Mouse (Mus musculus) hindbrain, embryonic 12.5 days (tissue): ENCODE results near the gene Klf5. TPM values are rescaled to one million over a fixed set of nuclear protein-coding genes. Genes with fewer than 3 reads are reported as not detected.

Source experiments
- ATAC-seq: fragments of 200-750 bp; cut with Nextera tagmentation; 2 replicates; pipeline ENCODE4 v1.8.0; 2017; ENCODE audit warnings: moderate TSS enrichment; ENCODE audit not compliant: low FRiP score
- H3K27ac ChIP-seq: fragments of 300-500 bp; sonication (generic); 2 replicates; pipeline ENCODE4 v1.5.1; 2016; ENCODE audit warnings: mild to moderate bottlenecking
- H3K27me3 ChIP-seq: fragments of 300-500 bp; sonication (generic); 2 replicates; pipeline ENCODE4 v1.6.1; 2016; ENCODE audit warnings: mild to moderate bottlenecking
- H3K36me3 ChIP-seq: fragments of 300-500 bp; sonication (generic); 2 replicates; pipeline ENCODE4 v1.6.1; 2016; ENCODE audit warnings: mild to moderate bottlenecking
- H3K4me1 ChIP-seq: fragments of 300-500 bp; sonication (generic); 2 replicates; pipeline ENCODE4 v1.6.1; 2016
- H3K4me2 ChIP-seq: fragments of 300-500 bp; sonication (generic); replicated peaks from 2 replicates; pipeline ENCODE4 v1.6.1; 2016; ENCODE audit warnings: mild to moderate bottlenecking
- H3K4me3 ChIP-seq: fragments of 300-500 bp; sonication (generic); 2 replicates; pipeline ENCODE4 v1.5.1; 2016; ENCODE audit warnings: mild to moderate bottlenecking
- H3K9ac ChIP-seq: fragments of 300-500 bp; sonication (generic); 2 replicates; pipeline ENCODE4 v1.6.1; 2016; ENCODE audit warnings: mild to moderate bottlenecking, moderate library complexity
- H3K9me3 ChIP-seq: fragments of 300-500 bp; sonication (generic); replicated peaks from 2 replicates; pipeline ENCODE4 v1.6.1; 2016; ENCODE audit warnings: mild to moderate bottlenecking
- WGBS: fragments of 180-500 bp; shearing (Covaris S2); methylation state at CpG from one replicate; pipeline ENCODE4 v1.1.7; 2016; 5-methylcytosine and 5-hydroxymethylcytosine counted together
- polyA plus RNA-seq: library from polyadenylated mRNA; unstranded; fragments of >200 nt; fragmentation: Nextera tagmentation; extraction: Ambion mirVana; gene quantifications from 2 replicates; pipeline ENCODE4 v1.2.1, GENCODE M21; 2016

The Klf5 gene
- polyA plus RNA-seq: 3.2 and 4.5 TPM in 2 replicates

- Histone ChIP-seq H3K27ac (no peak within 1 kb of the TSS), H3K9ac (peak within 1 kb of the TSS; percentile 69), H3K4me1 (peaks cover 8% of the 10 kb centered on the region; the same call in 1 of the 2 replicates), H3K36me3 (no peaks in the 10 kb centered on the region), H3K27me3 (peaks cover 31% of the 10 kb centered on the region), H3K4me3 (peak within 1 kb of the TSS; percentile 67), H3K4me2 (peak within 1 kb of the TSS; percentile 96), H3K9me3 (no peaks in the 10 kb centered on the region)
- ATAC-seq: peak; percentile 98
- under 1% methylated on average over 65 of the region's 67 CpGs for WGBS
These were observed at the start of gene Klf5 for GRCm38 (mm10) chr14:99298385-99299021. Gene Klf5, plus strand, starts transcription at chr14:99298691.

GRCm38 (mm10) chr14:99262026-99262425 lies 36.5 kb upstream of the Klf5 start:
- no peak for ATAC-seq
- Histone ChIP-seq H3K27me3 (no peaks in the 10 kb centered on the region), H3K36me3 (peaks cover 1% of the 10 kb centered on the region; the same call in 1 of the 2 replicates), H3K9ac (no peak overlapping the region), H3K4me2 (no peak overlapping the region), H3K27ac (no peak overlapping the region), H3K4me1 (no peaks in the 10 kb centered on the region), H3K4me3 (no peak overlapping the region), H3K9me3 (no peaks in the 10 kb centered on the region)
- WGBS: 92% methylated on average over 12 of the region's 12 CpGs

GRCm38 (mm10) chr14:99263816-99264215 lies 34.7 kb upstream of the Klf5 start:
- Histone ChIP-seq H3K9ac (no peak overlapping the region), H3K36me3 (no peaks in the 10 kb centered on the region), H3K4me2 (no peak overlapping the region), H3K9me3 (no peaks in the 10 kb centered on the region), H3K27me3 (no peaks in the 10 kb centered on the region), H3K27ac (no peak overlapping the region), H3K4me3 (no peak overlapping the region), H3K4me1 (no peaks in the 10 kb centered on the region)
- 91% methylated on average over 6 of the region's 6 CpGs for WGBS
- ATAC-seq: no peak

- Histone ChIP-seq H3K36me3 (no peaks in the 10 kb centered on the region), H3K9me3 (no peaks in the 10 kb centered on the region), H3K9ac (no peak overlapping the region), H3K4me2 (no peak overlapping the region), H3K4me1 (no peaks in the 10 kb centered on the region), H3K4me3 (no peak overlapping the region), H3K27ac (no peak overlapping the region), H3K27me3 (no peaks in the 10 kb centered on the region)
- no peak for ATAC-seq
- 94% methylated on average over 14 of the region's 14 CpGs for WGBS
These were observed 32.7 kb upstream of the Klf5 start for GRCm38 (mm10) chr14:99265791-99266190.

- Histone ChIP-seq H3K27ac (no peak overlapping the region), H3K9ac (no peak overlapping the region), H3K36me3 (no peaks in the 10 kb centered on the region), H3K27me3 (no peaks in the 10 kb centered on the region), H3K9me3 (no peaks in the 10 kb centered on the region), H3K4me1 (no peaks in the 10 kb centered on the region), H3K4me2 (no peak overlapping the region), H3K4me3 (no peak overlapping the region)
- WGBS: 51% methylated on average over 5 of the region's 5 CpGs
- ATAC-seq: no peak
These were observed 31.7 kb upstream of the Klf5 start for GRCm38 (mm10) chr14:99266749-99267148.

GRCm38 (mm10) chr14:99274056-99274455 lies 24.4 kb upstream of the Klf5 start:
- H3K36me3 ChIP-seq: no peaks in the 10 kb centered on the region
- 83% methylated on average over 2 of the region's 2 CpGs for WGBS
- peaks cover under 1% of the 10 kb centered on the region; the same call in 1 of the 2 replicates for H3K27me3 ChIP-seq
- H3K9me3 ChIP-seq: no peaks in the 10 kb centered on the region
- H3K9ac ChIP-seq: no peak overlapping the region
- H3K4me2 ChIP-seq: no peak overlapping the region
- H3K4me1 ChIP-seq: no peaks in the 10 kb centered on the region
- no peak overlapping the region for H3K4me3 ChIP-seq
- ATAC-seq: no peak
- H3K27ac ChIP-seq: no peak overlapping the region

- ATAC-seq: no peak
- no peak overlapping the region for H3K9ac ChIP-seq
- H3K36me3 ChIP-seq: no peaks in the 10 kb centered on the region
- H3K27ac ChIP-seq: no peak overlapping the region
- H3K27me3 ChIP-seq: peaks cover 3% of the 10 kb centered on the region; the same call in 1 of the 2 replicates
- no peaks in the 10 kb centered on the region for H3K4me1 ChIP-seq
- no peak overlapping the region for H3K4me3 ChIP-seq
- WGBS: 25% methylated on average over 4 of the region's 4 CpGs
- no peak overlapping the region for H3K4me2 ChIP-seq
- no peaks in the 10 kb centered on the region for H3K9me3 ChIP-seq
These were observed 22.7 kb upstream of the Klf5 start for GRCm38 (mm10) chr14:99275827-99276226.

GRCm38 (mm10) chr14:99278312-99278711 lies 20.2 kb upstream of the Klf5 start:
- WGBS: 9% methylated on average over 9 of the region's 9 CpGs
- Histone ChIP-seq H3K36me3 (no peaks in the 10 kb centered on the region), H3K9ac (no peak overlapping the region), H3K27ac (no peak overlapping the region), H3K4me1 (no peaks in the 10 kb centered on the region), H3K9me3 (no peaks in the 10 kb centered on the region), H3K4me2 (no peak overlapping the region), H3K4me3 (no peak overlapping the region), H3K27me3 (peaks cover 3% of the 10 kb centered on the region; the same call in 1 of the 2 replicates)
- ATAC-seq: no peak

- no peak overlapping the region for H3K9ac ChIP-seq
- no peak overlapping the region for H3K27ac ChIP-seq
- H3K4me1 ChIP-seq: no peaks in the 10 kb centered on the region
- no peak for ATAC-seq
- no peak overlapping the region for H3K4me3 ChIP-seq
- 50% methylated on average over 12 of the region's 12 CpGs for WGBS
- H3K4me2 ChIP-seq: no peak overlapping the region
- H3K9me3 ChIP-seq: no peaks in the 10 kb centered on the region
- H3K36me3 ChIP-seq: no peaks in the 10 kb centered on the region
- peaks cover 3% of the 10 kb centered on the region; the same call in 1 of the 2 replicates for H3K27me3 ChIP-seq
These were observed 19.6 kb upstream of the Klf5 start for GRCm38 (mm10) chr14:99278763-99279486.

- no peak overlapping the region for H3K4me3 ChIP-seq
- ATAC-seq: no peak
- H3K4me1 ChIP-seq: no peaks in the 10 kb centered on the region
- no peaks in the 10 kb centered on the region for H3K36me3 ChIP-seq
- 74% methylated on average over 5 of the region's 5 CpGs for WGBS
- H3K4me2 ChIP-seq: no peak overlapping the region
- H3K27me3 ChIP-seq: peaks cover 3% of the 10 kb centered on the region; the same call in 1 of the 2 replicates
- no peak overlapping the region for H3K27ac ChIP-seq
- no peak overlapping the region for H3K9ac ChIP-seq
- H3K9me3 ChIP-seq: no peaks in the 10 kb centered on the region
These were observed 18.1 kb upstream of the Klf5 start for GRCm38 (mm10) chr14:99280399-99280798.

- no peak for ATAC-seq
- Histone ChIP-seq H3K27ac (no peak overlapping the region), H3K4me2 (no peak overlapping the region), H3K9ac (no peak overlapping the region), H3K36me3 (no peaks in the 10 kb centered on the region), H3K27me3 (0 out of 2 replicates have a peak, but pooled peaks cover 3% of the 10 kb centered on the region), H3K4me1 (no peaks in the 10 kb centered on the region), H3K4me3 (no peak overlapping the region), H3K9me3 (no peaks in the 10 kb centered on the region)
- 91% methylated on average over 5 of the region's 5 CpGs for WGBS
These were observed 17.6 kb upstream of the Klf5 start for GRCm38 (mm10) chr14:99280825-99281433.

GRCm38 (mm10) chr14:99285486-99285885 lies 13.0 kb upstream of the Klf5 start:
- WGBS: 93% methylated on average over 4 of the region's 4 CpGs
- Histone ChIP-seq H3K9ac (no peak overlapping the region), H3K4me2 (no peak overlapping the region), H3K4me3 (no peak overlapping the region), H3K36me3 (no peaks in the 10 kb centered on the region), H3K9me3 (no peaks in the 10 kb centered on the region), H3K27me3 (no peaks in the 10 kb centered on the region), H3K27ac (no peak overlapping the region), H3K4me1 (no peaks in the 10 kb centered on the region)
- no peak for ATAC-seq
